Mouse (Mus musculus): ENCODE measurements at regions not wholly inside any gene's neighbourhood (a gene's known extent, or its start where the extent isn't known, plus 50 kb on each side); places are given as distances from the start of the nearest gene placed in this dataset.

DNA sequence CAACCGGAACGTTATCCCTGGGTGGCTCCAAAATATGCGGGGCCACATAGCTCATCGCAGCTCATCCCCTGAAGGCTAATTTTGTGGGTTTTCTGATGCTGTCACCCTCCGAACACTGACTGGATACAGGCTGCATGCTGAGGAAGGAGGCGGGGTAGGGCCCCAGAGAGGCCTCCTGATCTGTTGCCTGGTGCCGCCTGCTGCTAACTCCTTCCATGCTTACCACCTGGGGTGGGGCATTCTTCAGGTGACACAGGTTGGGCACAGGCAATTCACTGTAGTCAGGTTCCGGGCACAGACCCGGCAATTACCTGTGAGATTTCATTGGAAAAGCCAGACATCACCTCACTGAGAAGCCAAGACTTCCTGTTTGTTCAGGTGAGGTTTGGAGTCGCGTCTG, 213.4 kb upstream of the Kazn start:
- no peak for DNase-seq

DNA sequence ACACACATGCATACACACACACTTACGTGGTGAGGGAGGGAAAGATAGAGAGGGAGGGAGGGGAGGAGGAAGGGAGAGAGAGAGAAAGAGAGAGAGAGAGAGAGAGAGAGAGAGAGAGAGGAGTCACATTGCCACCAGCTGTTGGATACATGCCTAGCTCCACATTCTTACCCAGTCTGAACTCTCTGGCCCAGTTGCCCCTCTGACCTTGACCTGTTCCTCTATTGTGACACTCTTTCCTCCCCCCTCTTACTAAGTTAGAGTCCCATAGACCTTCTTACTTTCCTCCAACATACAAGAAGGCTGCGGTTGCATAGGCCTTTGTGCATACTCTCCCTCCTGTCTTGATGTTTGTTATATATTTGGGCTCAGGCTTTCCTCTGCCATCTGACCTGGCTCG, 211.7 kb upstream of the Kazn start:
- no peak for DNase-seq

DNA sequence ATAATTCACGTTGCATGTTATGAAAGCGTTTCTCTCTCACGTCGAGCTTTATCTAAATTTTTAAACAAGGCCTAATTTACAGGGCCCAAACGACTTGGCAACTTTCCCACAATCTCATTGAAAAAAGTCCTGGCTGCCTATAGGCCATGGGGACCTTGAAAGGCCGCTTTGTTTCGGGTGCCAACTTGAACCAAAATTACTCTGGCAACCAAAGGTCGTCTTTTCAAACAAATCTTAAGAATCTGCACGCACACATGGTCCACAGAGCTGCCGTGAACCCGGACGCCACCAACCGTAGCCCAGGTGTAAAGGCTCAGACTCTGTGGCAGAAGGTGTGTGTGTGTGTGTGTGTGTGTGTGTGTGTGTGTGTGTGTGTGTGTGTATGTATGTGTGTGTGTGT, 210.5 kb upstream of the Kazn start:
- DNase-seq = peak in 1 of 2 experiments; percentile 10

DNA sequence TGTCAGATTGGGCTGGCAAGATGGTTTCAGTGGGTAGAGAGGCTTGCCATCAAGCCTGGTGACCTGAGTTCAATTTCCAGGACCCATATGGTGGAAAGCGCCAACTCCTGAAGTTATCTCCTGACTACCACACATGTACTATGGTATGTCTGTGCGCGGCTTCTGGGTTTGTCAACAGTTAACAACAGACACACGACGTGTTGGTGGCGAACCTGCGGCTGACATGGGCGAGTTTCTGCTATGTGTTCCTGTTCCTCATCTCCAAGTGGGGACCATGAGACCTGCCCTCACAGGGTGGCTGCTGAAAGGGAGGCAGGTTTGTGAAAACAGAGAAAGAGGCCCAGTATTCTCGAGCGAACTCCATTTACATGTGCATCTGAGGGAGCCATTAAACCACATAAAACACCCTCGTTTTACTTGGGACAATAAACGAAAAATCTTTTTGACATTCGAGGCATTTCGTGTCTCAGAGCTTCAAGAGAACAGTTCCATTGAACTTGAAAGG, 210.0 kb upstream of the Kazn start:
- peak in 1 of 2 experiments; percentile 6 for DNase-seq

DNA sequence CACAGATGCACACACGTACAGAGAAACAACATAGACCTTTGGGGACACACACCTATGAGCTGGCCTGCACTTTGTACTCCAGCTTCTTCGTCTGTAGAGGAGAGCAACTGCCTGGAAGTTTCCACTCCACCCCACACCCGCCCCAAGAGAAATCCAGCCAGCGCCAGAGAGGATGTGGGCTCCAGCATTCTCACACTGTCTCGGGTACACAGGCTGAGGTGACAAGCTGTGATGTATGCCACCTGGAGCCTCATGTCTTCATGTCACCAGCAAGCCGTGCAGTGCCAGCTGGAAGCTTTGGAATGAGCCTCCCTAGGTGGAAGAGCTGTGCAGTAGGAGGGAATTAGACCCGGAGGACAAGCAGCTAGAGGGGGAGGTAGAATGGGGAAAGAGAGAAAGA, 208.3 kb upstream of the Kazn start:
- peak in 1 of 2 experiments; percentile 29 for DNase-seq

DNA sequence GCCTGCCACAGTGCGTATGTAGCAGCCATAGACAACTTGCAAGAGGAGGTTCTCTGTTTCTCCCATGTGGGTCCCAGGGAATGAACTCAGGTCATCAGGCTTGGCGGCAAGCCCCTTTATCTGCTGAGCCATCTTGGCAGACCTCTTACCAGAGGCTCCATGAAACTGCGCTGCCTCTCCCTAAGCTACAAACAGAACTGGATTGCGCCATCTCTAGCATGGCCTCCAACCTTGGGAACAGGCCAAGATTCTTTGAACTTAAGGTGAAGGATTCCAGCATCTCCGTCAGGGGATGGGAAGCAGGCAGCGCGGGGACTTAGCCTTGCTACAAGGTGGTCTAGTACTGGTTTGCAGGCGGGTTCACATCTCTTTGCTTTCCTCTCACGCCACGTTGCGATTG, 201.8 kb upstream of the Kazn start:
- DNase-seq = no peak

DNA sequence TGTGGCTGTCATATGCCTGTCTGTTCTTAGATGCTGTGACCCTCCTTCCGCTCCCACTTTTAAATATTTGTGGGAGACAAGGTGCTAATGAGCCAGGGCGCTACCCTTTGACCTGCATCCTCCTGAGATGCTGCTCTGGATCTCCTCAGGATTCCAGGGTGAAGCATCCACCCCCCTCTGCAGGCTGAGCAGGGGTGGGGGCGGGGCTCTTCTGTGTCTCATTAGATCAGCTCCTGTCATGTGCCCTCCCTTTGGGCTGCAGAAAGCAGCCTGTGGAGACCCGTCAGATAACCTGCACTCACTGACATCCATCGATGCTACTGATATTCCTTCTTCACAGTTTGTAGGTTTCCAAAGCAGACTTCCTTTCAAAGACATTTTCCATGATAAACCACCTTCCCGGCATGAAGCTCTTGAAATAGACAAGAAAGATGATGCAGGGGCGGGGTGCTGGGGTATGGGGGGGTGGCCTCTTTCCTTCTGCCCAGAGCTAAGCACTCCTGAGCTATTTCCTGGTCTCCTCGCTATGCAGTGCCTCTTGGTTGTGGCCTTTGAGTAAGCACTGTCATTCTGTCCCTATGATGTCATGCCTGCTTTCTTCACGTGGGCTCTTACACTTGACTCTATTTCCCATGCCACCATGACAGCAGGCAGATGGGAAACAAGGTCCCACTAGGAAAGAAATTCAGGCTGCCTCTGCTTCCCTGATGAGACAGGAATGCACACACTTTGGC, 200.4 kb upstream of the Kazn start:
- DNase-seq = no peak

DNA sequence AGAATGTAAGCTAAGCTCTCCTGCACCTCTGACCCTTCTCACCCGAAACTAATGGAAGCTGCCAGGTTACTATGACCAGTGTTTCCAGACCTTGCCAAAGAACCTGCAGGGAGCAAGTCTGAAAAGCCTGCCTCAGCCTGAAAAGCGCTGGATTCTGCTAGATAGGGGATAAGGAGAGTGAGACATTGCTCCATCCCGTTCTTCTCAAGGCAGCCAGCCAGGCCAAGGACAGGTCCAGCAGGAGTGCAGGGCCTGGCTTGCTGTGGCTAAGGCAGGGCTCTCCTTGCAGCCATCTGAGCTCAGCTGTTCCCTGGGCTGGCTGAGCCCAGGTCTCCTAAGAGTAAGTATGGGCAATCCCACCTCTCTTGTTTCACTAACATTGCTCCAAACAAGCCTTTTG, 185.4 kb upstream of the Kazn start:
- DNase-seq = peak; percentile 56 to 73

DNA sequence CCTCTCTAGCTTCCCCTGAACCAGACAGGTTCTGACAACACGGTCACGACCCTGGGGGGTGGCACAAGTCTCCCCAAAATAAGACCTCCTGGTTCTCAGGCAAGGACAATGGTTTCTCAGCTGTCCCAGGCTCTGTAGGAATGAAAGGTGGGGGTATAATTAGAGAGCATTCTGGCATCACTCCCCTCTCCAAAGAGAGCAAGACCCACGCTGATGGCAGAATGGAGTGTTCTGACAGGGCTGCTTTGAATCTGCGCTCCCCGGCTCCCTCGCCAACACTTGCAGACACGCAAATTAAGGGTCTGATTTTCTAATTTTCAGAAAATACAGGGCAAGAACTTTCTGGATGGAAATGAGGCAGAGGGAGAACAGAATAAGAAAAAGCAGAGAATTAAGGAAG, 181.2 kb upstream of the Kazn start:
- no peak for DNase-seq

DNA sequence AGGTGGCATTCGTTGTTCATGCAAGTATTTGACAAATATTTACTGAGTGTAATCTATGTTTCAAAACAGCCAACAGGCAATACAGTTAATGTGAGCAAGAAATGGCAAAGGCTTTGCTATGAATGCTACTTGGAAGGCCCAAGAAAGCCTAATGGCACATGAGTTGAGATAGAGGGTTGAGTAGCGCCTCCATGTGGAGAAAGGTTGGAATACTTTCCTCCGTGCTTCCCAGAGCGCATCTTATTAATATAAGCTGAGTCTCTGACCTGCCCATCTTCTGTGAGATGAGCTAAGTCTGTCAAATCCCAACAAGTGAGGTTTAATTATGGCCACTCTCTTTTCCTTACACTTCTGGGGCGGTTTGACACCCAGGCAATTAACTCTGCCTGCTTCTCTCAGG, 175.7 kb upstream of the Kazn start:
- no peak for DNase-seq

DNA sequence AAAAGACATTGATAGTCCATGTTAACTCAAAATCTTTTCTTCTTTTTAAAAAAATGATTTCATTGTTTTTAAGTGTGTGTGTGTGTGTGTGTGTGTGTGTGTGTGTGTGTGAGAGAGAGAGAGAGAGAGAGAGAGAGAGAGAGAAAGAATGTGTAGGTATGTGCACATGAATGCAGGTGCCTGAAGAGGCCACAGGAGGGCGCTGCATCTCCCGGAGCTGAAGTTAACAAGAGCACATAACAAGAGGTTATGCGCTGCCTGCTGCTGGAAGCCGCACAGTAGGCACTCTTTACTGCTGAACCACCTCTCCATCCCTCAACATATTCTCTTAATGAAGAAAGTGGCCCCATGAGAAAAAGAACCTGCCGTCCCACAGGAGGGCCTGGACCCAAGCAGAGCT, 172.6 kb upstream of the Kazn start:
- peak in 1 of 2 experiments; percentile 38 for DNase-seq

DNA sequence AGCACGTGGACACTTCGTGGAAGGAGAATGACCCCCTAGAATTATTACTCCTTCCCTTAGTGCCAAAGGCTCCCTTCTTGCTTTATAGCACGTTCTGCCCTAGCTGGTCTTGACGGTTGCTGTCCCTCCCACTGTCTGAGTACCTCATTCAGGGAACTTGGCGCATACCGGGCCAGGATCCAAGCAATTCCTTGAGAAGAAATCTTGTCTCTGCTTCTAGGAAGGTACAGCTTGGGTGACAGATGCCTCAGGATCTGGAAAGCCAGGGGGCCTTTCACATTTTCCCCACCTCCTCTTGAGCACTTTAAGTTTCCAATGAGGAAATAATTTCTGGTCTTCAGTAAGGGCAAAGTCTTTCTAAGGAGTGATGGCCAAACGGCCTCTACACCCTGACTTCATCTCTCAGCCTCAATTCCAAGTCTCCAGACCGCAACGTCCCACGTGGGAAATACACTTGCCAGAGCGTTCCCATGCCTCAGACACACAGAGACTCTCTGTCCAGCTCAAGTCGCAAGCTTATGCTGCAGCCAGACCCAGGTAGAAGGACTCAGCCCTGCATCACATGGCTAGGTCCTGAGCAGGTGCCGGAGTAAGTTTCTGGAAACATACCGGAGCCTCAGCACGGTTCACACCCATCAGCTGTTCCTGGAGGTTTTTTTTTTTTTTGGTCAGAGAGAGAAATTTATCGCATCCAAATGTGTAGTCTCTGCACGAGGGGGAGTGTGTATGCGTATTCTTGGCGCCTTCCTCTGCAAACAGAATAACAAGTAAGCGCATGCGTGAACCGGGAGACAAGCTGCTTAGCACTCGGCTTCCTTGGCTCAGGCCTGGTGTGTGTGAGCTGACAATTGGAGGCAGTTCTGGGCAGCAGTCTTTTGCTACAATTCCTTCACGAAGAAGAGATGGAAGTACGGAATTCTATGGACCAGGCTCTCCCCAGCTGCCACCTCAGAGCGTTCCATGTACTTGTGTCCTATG, 171.7 kb upstream of the Kazn start:
- peak; percentile 67 to 75 for DNase-seq

DNA sequence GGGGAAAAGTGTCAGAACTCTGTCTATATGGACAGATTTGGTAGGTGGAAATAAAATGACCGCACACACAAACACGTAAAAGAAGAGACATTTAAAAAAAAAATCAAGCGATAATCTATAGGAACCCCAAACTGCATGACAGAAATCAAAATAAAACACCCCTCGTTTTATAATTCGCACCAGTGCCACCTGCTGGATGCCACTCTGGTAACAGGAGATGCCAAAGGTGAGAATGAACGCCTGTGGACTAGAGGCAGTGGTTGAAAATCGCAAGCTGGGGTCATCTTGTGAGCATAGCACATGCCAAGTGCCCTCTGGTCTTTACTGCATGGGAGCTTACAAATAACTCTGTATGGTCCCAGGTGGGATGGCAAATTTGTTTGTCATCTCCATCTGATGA, 158.7 kb upstream of the Kazn start:
- peak in 1 of 2 experiments; percentile 52 for DNase-seq

DNA sequence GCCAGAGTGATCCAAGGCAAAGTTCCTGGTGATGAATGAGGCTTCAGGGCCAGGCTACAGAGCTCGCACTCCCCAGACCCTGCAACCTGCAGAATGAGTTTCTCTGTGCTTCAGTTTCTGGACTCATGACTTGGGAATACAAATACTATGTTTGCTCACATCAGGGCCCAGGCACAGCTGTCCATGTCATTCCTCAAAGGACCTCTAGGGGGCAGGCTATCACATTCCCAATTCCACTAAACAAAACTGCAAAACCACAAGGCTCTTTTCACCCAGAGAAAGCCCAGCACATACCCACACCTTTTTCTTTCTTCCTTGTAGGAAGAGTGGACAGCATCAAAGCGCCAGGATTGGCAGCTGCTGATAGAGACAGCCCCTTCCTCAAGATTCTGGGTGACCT, 153.7 kb upstream of the Kazn start:
- DNase-seq = peak; percentile 61 to 68

DNA sequence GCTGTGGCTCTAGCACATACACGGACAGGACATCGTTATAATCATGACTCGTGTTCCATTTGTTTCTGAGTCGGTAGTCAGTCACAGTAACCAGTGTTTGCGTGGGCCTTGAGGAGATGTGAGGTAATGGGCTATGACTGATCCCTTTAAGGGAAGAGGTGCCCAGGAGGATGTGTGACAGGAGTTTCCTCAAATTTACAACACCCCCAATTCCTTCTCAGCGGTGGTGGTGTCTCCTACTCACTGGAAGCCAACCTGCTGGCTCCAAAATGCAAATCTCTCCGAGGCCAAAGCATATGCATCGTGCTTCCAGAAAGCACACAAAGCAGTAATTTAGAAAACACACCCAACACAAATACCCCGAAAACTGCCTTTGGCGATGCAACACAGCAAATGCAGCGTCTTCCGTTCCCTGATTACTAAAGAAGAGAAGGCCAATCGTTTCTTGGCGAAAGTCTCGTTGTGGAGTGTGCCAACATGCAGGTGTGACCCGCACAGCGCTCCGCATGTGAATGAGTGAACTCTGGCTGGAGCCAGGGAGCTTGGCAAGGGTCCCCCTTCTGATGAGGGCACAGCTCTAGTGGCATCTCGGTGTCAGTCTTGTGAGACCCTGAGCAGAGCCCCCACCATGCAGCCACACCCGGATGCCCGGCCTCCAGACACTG, 151.5 kb upstream of the Kazn start:
- DNase-seq = peak; percentile 50 to 60

DNA sequence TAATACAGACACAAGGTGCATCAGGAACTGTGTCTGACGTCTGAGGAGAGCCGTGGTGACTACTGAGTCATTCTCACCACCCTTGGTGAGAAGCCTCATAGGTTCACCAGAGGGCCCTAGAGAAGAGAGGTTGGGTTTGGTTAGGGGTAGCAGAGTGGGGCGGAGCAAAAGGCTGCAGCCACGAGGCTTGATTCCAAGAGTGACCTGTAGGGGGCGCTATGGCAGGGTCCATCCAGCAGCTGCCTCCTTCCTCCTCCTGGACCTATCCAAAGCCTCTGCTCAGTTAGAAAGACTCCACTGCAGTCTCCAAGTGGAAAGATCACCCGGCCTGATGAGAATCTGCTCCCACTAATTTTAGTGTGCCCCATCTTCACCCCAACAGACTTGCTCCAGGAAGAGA, 149.3 kb upstream of the Kazn start:
- no peak for DNase-seq

DNA sequence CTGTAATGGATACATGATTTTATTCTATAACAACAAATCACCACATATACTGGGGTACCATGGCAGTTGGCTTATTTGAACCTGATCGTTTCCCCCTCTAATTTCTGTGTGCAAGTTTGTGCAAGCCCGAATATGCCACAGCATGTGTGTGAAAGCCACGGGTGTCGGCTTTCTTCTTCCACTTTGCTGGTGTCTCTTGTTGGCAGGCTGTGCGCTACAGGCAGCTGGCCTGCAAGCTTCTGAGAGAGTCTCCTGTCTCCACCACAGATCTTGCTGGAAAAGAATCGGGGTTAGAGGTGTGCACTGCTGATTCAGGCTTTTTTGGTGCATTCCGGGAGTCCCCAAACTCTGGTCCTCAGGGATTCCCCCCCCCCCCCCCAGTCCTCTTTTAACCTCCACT, 142.0 kb upstream of the Kazn start:
- DNase-seq = peak; percentile 49 to 59

DNA sequence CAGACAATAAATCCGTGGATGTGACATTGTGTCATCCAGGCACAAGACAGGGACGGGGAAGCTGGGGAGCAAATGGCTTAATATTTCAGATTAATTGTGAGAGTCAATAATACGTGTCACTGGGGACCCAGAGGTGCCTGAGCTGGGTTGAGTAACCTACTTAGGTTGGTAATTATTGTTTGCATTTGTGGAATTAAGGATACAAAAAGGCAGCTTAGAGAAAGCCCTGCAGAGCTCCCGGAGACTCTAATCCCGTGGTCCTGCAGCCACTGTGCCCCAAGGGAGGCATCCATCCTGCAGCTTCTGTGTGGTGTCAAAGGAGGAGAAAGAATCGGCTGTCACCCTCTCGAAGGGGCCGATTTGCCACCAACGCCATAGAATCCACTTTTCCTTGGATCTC, 139.3 kb upstream of the Kazn start:
- DNase-seq = no peak

DNA sequence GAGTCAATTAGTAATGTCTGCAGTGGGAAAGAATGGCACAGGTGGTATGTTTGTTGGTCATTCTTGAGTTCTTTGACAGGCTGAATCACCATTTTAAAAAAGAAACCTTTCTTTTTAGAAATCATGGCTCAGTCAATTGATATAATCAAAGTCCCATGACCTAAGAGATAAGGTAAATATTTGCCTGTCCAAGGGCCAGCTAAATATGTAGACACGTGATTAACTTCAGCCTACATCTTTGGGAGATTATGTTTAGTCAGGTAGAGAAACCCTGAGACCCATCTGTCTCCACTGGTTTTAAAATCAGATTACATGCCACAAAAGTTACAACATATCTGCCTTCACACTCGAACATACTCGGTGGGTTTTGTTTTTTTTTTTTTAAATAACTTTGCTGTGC, 128.6 kb upstream of the Kazn start:
- no peak for DNase-seq

DNA sequence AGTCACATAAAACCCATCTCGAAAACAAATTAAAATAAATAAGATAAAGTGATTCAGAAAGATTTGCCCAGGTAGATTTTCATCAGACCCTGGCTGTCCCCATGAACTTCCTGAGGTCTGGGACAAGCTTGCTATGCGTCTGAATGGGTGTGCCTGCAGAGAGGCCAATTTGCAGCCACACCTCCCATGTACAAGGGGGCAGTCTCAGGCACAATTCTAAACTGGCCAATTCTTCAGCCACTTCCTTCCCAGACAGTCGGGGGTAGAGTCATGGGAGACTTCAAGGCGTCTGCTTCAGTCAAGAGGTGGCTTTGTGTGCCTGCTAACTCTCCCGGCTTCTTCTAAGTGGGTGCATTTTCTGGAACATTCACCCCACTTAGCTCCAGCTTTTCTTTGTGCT, 122.9 kb upstream of the Kazn start:
- no peak for DNase-seq

DNA sequence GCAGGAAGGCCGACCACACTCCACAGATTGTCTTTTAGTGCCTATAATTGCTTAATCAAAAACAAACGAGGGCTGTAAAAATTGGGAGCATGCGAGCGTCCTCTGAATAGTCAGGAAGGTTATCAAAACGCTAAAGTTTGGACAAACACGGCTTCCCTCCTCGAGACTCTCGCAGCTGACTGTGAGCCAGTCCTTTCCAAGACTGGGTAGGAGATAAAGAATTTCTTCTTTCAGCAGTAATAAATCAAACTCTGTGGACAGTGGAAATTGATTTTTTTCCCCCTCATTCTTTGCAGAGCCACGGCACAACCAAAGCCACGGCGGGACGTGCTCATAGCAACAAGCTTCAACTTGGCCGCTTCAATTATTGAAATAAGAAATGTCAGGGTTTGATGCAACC, 119.7 kb upstream of the Kazn start:
- DNase-seq = no peak

DNA sequence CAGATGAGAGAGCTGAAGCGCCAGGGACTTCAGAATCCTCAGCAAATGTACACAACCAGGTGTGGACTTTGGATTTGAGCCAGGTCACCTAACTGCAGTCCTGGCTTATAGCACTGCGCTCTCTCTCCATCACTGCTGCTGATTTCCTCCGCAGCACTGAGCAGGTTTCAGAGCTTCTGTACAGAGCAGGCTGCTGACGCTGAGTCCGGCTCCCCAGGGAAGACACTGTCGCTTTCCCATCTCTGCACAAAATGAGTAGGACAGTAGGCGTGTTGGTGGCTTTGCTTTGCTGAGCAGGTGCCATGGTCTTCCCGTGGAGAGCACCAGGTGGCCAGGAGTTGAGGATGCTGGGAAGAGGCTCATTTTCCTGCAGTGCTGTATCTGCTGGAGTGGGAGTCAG, 116.2 kb upstream of the Kazn start:
- peak; percentile 42 to 52 for DNase-seq

DNA sequence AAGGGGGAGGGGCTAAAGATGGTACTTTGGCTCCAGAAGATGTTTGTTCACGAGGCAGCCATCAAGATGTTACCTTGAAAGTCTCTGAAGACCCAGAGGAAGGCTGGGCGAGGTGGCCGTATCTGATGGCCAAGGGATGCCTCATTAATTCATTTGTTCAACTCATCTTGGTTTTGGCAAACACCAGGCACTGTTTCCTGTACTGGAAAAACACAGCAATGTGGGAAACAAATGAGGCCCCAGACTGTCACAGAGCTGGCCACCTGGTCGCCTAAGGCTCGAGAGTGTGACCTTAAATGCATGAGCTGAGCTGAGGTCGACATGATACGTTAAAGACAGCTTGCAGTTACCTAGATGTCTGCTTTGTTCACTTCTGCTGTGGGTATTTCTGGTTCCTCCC, 114.3 kb upstream of the Kazn start:
- peak; percentile 38 to 40 for DNase-seq

Data from cerebellum, postnatal 25 days (tissue).